Mouse (Mus musculus) G1E (cell line): ENCODE data around the gene Scaf4. TPM values are rescaled to one million over a fixed set of nuclear protein-coding genes. Genes with fewer than 3 reads are reported as not detected.

Experiments
- ATAC-seq: 2 replicates; pipeline ENCODE4 v1.8.0; 2016; ENCODE audit warnings: mild to moderate bottlenecking; ENCODE audit not compliant: insufficient number of reproducible peaks, poor library complexity, low FRiP score, severe bottlenecking; ENCODE audit errors: extremely low read depth
- DNase-seq: peaks from one replicate; pipeline ENCODE4 v3.0.0; 2012; ENCODE audit warnings: low spot score
- H3K27me3 ChIP-seq: 2 replicates; pipeline ENCODE4 v1.6.1; 2012; ENCODE audit warnings: mild to moderate bottlenecking, low read length, inconsistent platforms; ENCODE audit not compliant: insufficient read depth
- H3K36me3 ChIP-seq: replicated peaks from 2 replicates; pipeline ENCODE3; 2012; ENCODE audit warnings: mild to moderate bottlenecking, inconsistent platforms
- H3K4me1 ChIP-seq: 2 replicates; pipeline ENCODE4 v1.6.1; 2012; ENCODE audit warnings: low read depth, low read length, inconsistent platforms, mixed read lengths; ENCODE audit not compliant: insufficient read depth
- H3K4me3 ChIP-seq: 2 replicates; pipeline ENCODE4 v1.5.1; 2012; ENCODE audit warnings: low read depth, mild to moderate bottlenecking, inconsistent platforms, low read length, moderate library complexity, mixed read lengths
- H3K9me3 ChIP-seq: replicated peaks from 2 replicates; pipeline ENCODE4 v1.6.1; 2012; ENCODE audit warnings: inconsistent platforms
- CTCF ChIP-seq: IDR thresholded peaks from 2 replicates; pipeline ENCODE4 v1.5.1; 2012; ENCODE audit warnings: low read depth, low read length, inconsistent platforms, mixed read lengths
- GATA1 ChIP-seq: IDR thresholded peaks from 2 replicates; pipeline ENCODE4 v1.6.1; 2012; ENCODE audit warnings: borderline replicate concordance, low read length, inconsistent platforms, mixed read lengths
- GATA2 ChIP-seq: IDR thresholded peaks from 2 replicates; pipeline ENCODE4 v1.6.1; 2012; ENCODE audit warnings: low read depth, low read length, inconsistent platforms, borderline replicate concordance
- POLR2AphosphoS5 ChIP-seq: IDR thresholded peaks from 2 replicates; pipeline ENCODE4 v1.6.1; 2012; ENCODE audit warnings: low read depth, low read length, inconsistent platforms; ENCODE audit not compliant: insufficient replicate concordance
- TAL1 ChIP-seq: conservative IDR thresholded peaks from 2 replicates; pipeline ENCODE4 v1.6.1; 2012; ENCODE audit warnings: low read depth, low read length, inconsistent platforms, mixed read lengths
- polyA plus RNA-seq: library from polyadenylated mRNA; stranded (reverse); fragments of >175 nt; gene quantifications from 2 replicates; pipeline ENCODE4 v1.2.3, GENCODE M21; 2012
- total RNA-seq, 2 experiments: library from RNA; stranded (forward) in 1 of 2; stranded (reverse) in 1 of 2; fragments of 200-1000 nt in 1 of 2; fragments of >200 nt in 1 of 2; fragmentation: Nextera tagmentation in 1 of 2; gene quantifications; 2 replicates each; pipeline ENCODE4 v1.2.3; 2014 to 2017

The Scaf4 gene
- total and polyA plus RNA-seq, 3 experiments: 14.8 to 215 (median 186) TPM

- Histone ChIP-seq H3K36me3 (peaks cover 96% of the 10 kb centered on the region), H3K9me3 (no peaks in the 10 kb centered on the region), H3K4me1 (no peaks in the 10 kb centered on the region), H3K4me3 (no peak overlapping the region), H3K27me3 (no peaks in the 10 kb centered on the region)
- DNase-seq: no peak
- no peak for TF ChIP-seq GATA1
- no peak for TF ChIP-seq CTCF
- no peak for TF ChIP-seq POLR2AphosphoS5
- no peak for TF ChIP-seq GATA2
- TF ChIP-seq TAL1: no peak
- no peak for ATAC-seq
Measured at GRCm38 (mm10) chr16:90250099-90250498, 34.2 kb downstream of the Scaf4 start.

DNA sequence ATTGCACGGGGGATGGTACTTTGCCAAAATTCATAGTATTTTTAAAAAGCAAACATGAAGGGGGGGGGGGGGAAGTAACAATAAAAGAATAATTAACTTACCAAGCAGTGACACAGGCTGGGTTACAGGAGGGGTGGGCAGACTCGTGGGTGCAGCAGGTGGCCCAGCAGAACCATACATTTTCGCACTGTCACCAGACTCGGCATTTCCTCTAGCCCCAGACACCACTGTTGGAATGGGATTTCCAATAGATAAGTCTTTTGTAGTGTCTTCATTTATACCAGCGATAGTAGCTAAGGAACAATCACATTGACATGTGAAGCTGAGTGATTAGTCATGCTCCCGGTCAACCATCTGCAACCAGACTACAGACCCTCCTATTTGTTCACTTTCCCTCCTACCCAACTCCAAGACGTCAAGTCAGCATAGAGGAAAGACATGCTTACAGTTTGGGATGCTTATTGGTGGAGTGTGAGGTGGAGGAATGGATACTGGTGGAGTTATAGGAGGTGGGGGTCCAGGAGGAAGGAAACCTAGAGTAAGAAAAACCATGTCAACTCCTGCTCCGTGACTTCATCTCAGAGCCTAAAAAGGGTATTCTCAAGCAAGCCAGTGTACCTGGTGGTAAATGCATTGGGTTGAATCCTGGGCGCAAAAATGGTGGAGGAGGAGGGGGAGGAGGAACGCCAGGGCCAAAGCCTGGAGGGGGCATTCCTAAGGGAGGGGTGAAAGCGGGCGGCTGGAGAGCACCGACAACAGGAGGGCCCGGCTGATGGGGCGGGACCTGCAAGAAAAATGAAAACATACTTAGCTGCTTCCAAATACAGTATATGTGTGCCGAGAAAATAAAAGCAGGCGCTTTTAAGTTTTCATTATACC is 41.6 kb downstream of the Scaf4 start:
- ATAC-seq: no peak
- Histone ChIP-seq H3K4me3 (no peak overlapping the region), H3K27me3 (no peaks in the 10 kb centered on the region), H3K9me3 (no peaks in the 10 kb centered on the region), H3K36me3 (peaks cover 96% of the 10 kb centered on the region), H3K4me1 (no peaks in the 10 kb centered on the region)
- TF ChIP-seq GATA2 (no peak), TAL1 (no peak), CTCF (no peak), POLR2AphosphoS5 (no peak), GATA1 (no peak)
- no peak for DNase-seq

DNA sequence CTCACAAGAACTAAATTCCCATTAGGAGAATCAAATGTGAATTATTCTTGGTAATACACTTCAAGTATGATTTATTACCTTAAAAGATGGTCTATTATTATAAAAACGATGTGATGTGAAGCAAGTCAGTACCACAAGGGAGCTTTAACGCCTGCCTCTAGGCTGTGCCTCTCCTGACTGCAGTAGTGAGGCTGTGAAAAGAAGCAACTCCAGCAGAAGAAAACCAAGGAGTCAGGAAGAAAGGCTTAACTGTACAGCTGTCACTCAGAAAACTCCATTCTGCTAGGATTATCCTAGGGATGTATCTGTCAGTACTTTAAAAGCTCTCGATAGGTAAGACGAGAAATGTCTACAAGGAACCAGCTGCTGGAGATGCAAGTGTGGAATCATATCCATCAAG is 42.4 kb downstream of the Scaf4 start:
- no peak for ATAC-seq
- H3K27me3 ChIP-seq: no peaks in the 10 kb centered on the region
- no peaks in the 10 kb centered on the region for H3K9me3 ChIP-seq
- TF ChIP-seq TAL1: no peak
- no peak for TF ChIP-seq POLR2AphosphoS5
- TF ChIP-seq GATA1: no peak
- TF ChIP-seq CTCF: no peak
- no peak for TF ChIP-seq GATA2
- no peaks in the 10 kb centered on the region for H3K4me1 ChIP-seq
- peaks cover 94% of the 10 kb centered on the region for H3K36me3 ChIP-seq
- no peak for DNase-seq
- no peak overlapping the region for H3K4me3 ChIP-seq

DNA sequence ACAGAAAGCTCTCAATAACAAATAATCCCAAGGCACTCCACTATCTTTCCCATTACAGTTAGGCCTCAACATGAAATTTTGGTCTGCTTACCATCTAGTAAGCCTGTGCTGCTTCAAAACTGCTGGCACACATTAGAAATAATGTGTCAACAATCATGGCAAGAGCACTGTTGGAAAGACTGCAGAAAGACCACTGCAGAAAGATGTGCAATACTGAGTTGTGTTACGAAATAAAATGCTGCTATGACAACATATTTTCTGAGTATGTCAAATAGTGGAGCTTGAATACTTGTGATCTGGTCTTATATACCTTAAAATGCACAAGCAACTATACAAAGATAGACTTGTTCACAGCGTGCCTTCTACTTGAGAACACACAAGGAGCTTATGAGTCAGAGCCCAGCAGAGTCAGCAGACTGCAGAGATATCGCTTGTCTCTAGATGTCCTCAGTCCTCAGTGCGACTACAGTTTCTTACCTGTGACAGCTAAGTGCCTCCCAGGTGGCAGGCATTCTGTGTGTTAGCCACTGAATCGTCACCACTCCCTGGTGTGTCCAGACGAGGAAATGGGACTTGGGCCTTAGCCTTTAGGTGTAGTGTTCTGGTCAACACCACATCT is 45.1 kb downstream of the Scaf4 start:
- no peak overlapping the region for H3K4me3 ChIP-seq
- H3K4me1 ChIP-seq: peaks cover 20% of the 10 kb centered on the region
- DNase-seq (no peak), ATAC-seq (no peak)
- peaks cover 90% of the 10 kb centered on the region for H3K36me3 ChIP-seq
- H3K27me3 ChIP-seq: no peaks in the 10 kb centered on the region
- TF ChIP-seq GATA1: no peak
- no peak for TF ChIP-seq POLR2AphosphoS5
- no peak for TF ChIP-seq TAL1
- TF ChIP-seq CTCF: no peak
- no peak for TF ChIP-seq GATA2
- H3K9me3 ChIP-seq: no peaks in the 10 kb centered on the region

DNA sequence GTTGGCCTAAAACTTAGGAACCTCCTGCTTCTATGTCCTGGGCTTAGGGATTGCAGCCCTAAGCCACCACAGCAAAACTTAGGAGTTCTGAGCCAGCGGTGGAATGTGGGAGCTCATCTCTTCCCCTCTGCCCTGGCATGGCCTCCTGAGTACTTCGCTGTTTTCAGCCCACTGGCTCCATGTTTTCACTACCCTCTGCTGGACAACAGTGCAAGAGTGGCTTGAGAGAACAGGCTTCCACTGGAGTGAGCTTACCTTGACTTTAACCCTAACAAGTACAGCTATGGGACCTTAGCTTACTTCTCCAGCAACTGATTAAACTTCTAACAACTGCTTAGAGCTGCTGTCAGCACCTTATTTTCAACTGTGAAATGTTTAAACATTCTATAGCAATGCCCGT is 49.1 kb downstream of the Scaf4 start:
- ATAC-seq: no peak
- Histone ChIP-seq H3K36me3 (peaks cover 88% of the 10 kb centered on the region), H3K9me3 (no peaks in the 10 kb centered on the region), H3K4me1 (peaks cover 26% of the 10 kb centered on the region), H3K27me3 (no peaks in the 10 kb centered on the region), H3K4me3 (no peak overlapping the region; the same call in 1 of the 2 replicates)
- no peak for TF ChIP-seq CTCF
- TF ChIP-seq GATA2: no peak
- no peak for TF ChIP-seq TAL1
- TF ChIP-seq POLR2AphosphoS5: no peak
- TF ChIP-seq GATA1: no peak
- no peak for DNase-seq

- Histone ChIP-seq H3K27me3 (no peaks in the 10 kb centered on the region), H3K4me1 (peaks cover 26% of the 10 kb centered on the region), H3K9me3 (no peaks in the 10 kb centered on the region), H3K36me3 (peaks cover 88% of the 10 kb centered on the region), H3K4me3 (no peak overlapping the region; the same call in 1 of the 2 replicates)
- DNase-seq (no peak), ATAC-seq (peak; percentile 16; the same call in 1 of the 2 replicates)
- TF ChIP-seq TAL1 (0 out of 2 replicates have a peak, but pooled peaks have one; percentile 7), CTCF (no peak)
Measured at GRCm38 (mm10) chr16:90234617-90235016, 49.7 kb downstream of the Scaf4 start.
